ENCODE assay signal across 25 mouse cellular contexts in the genomic region with DNA sequence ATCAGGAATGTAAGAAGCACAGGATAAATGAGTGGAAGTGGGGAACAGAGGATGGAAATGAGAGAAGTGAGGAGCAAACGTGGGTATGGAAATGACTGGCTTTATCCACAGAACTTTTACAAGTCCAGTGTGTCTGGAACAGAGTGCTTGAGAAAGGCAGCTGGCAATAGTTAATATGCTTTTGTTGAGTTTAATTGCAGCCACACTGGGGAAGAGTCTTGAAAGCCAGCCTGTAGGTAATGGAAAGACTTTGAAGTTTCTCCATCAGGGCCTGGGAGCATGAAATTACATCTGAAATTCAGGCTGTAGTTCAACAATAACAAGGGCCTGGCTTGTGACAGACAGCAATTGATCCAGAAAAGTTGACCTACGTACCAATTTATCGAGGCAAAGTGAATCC.
DNase-seq lines count a peak whose midpoint lies in the region; ATAC-seq lines count a peak whose summit lies in the region.
"Had no signal": no experiment of that assay in that cellular context is flagged by ENCODE, and none has a peak within 500 bp of the region (broad histone marks: within the 10 kb centered on the region; RNA-seq: fewer than 3 reads in every experiment).

No protein-coding gene starts in this region.

- H3K4me1 ChIP-seq in limb, embryonic 15.5 days, result peaks cover 8% of the 10 kb centered on the region; the same call in 1 of the 2 replicates
- H3K4me1 ChIP-seq: embryonic facial prominence, embryonic 13.5 days; hindbrain, embryonic 10.5 days; hindbrain, embryonic 13.5 days had no signal

- H3K9me3 ChIP-seq in limb, embryonic 15.5 days, result no peaks in the 10 kb centered on the region
- H3K9me3 ChIP-seq: G1E; hindbrain, embryonic 10.5 days had no signal

- no peaks in the 10 kb centered on the region for H3K36me3 ChIP-seq in limb, embryonic 15.5 days
- H3K36me3 ChIP-seq: embryonic facial prominence, embryonic 13.5 days; G1E; hindbrain, embryonic 10.5 days; hindbrain, embryonic 13.5 days had no signal

- 0 out of 2 replicates have a peak, but pooled peaks have one; percentile 55 for ATAC-seq in limb, embryonic 15.5 days (ENCODE audit: insufficient number of reproducible peaks, low FRiP score, low TSS enrichment, low read depth)
- ATAC-seq: forebrain, embryonic 14.5 days; forebrain, postnatal 0 days; hindbrain, embryonic 16.5 days; Patski had no signal

- no peak overlapping the region for H3K4me3 ChIP-seq in limb, embryonic 15.5 days
- H3K4me3 ChIP-seq: embryonic facial prominence, embryonic 13.5 days; hindbrain, embryonic 10.5 days; hindbrain, embryonic 13.5 days had no signal

- H3K27ac ChIP-seq in limb, embryonic 15.5 days, result peak overlapping the region; percentile 67
- H3K27ac ChIP-seq: embryonic facial prominence, embryonic 13.5 days; hindbrain, embryonic 10.5 days; hindbrain, embryonic 13.5 days had no signal

- intact Hi-C loops in heart, postnatal 25 days (cut with DNase I), result no loop called here

- WGBS in limb, embryonic 15.5 days, result 35% methylated on average over 3 of the region's 3 CpGs

- DNase-seq in heart, adult 11 months, result peak; percentile 44
- DNase-seq in heart, postnatal 25 days (ENCODE audit: low spot score), result no peak
- DNase-seq in fat pad, adult 2 months (ENCODE audit: extremely low read depth, low read depth, low spot score), result peak; percentile 31
- peak; percentile 27 for DNase-seq in gonadal fat pad, adult 2 months (ENCODE audit: low read depth)
- no peak for DNase-seq in adrenal gland, postnatal 36 days
- DNase-seq in urinary bladder, adult 18-20 months (ENCODE audit: low spot score in 2 of 2), result no peak
- DNase-seq: adrenal gland, postnatal 10 days; B cell, adult 2 months; cerebellum, adult 11 months; cerebellum, adult 2 months; cerebellum, adult 9-11 months; cerebellum, postnatal 25 days; forebrain, postnatal 0 days; gastrocnemius, postnatal 25 days; heart, postnatal 36 days had no signal

- H3K9ac ChIP-seq in limb, embryonic 15.5 days, result no peak overlapping the region
- H3K9ac ChIP-seq: embryonic facial prominence, embryonic 13.5 days; forebrain, postnatal 0 days; hindbrain, embryonic 13.5 days had no signal

- H3K4me2 ChIP-seq in limb, embryonic 15.5 days, result no peak overlapping the region
- H3K4me2 ChIP-seq: embryonic facial prominence, embryonic 13.5 days; heart, embryonic 11.5 days; hindbrain, embryonic 13.5 days had no signal

- no peaks in the 10 kb centered on the region for H3K27me3 ChIP-seq in limb, embryonic 15.5 days
- H3K27me3 ChIP-seq: CH12.LX; embryonic facial prominence, embryonic 13.5 days; Patski had no signal

Comparison
In these comparisons a context has a peak if more than half of its experiments do, and no peak if none do; other contexts are left out.
1. DNase-seq: peak in heart, adult 11 months (single experiment), fat pad, adult 2 months (single experiment) and gonadal fat pad, adult 2 months (single experiment); none in heart, postnatal 25 days (single experiment), adrenal gland, postnatal 36 days (0 of 2) and urinary bladder, adult 18-20 months (0 of 2).